Mouse (Mus musculus): ENCODE data around the gene Sell. TPM values are rescaled to one million over a fixed set of nuclear protein-coding genes. Genes with fewer than 3 reads are reported as not detected.

Gene Sell
- polyA plus RNA-seq, 1 experiment from 2014 or later, result 0.74 TPM

DNA sequence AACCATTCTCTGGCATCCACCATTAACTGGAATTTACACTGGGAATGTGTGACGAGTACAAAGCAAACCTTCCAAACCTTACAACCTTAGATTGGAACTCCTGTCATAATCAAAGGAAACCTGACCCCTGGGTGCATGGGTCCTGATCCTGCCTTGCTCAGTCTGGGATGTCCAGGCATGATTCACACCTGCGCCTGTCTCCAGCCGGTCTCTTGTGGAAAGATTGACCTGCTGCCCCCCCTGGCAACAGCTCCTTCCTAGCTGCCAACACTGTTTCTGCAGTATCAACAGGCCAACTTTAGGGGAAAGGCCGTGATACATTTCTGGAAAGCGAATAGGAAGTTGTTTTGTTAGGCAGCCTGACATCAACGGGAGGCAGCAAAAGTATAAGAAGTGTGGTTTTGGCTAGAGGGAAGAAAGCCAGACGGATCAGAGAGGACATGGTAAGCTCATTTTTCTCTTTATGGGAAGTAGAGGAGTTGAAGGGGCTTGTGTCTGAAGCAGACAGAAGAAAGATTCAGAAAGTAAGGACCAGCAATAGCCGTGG is 53.2 kb downstream of the Sell start, which contains the start of gene Selp:
Gene Selp (plus strand): TSS at position 318 of the 547 bp plus-strand sequence.
- Histone ChIP-seq H3K4me1 (0 out of 2 replicates have a peak, but pooled peaks cover 3% of the 10 kb centered on the region), H3K9me3 (no peaks in the 10 kb centered on the region), H3K27ac (no peak within 1 kb of the TSS), H3K9ac (no peak within 1 kb of the TSS), H3K27me3 (no peaks in the 10 kb centered on the region), H3K4me3 (no peak within 1 kb of the TSS), H3K36me3 (no peaks in the 10 kb centered on the region), H3K4me2 (no peak within 1 kb of the TSS)
- ATAC-seq (ENCODE audit: insufficient number of reproducible peaks, low FRiP score, low TSS enrichment, low read depth), result no peak
- 55% methylated on average over 8 of the region's 8 CpGs for WGBS

DNA sequence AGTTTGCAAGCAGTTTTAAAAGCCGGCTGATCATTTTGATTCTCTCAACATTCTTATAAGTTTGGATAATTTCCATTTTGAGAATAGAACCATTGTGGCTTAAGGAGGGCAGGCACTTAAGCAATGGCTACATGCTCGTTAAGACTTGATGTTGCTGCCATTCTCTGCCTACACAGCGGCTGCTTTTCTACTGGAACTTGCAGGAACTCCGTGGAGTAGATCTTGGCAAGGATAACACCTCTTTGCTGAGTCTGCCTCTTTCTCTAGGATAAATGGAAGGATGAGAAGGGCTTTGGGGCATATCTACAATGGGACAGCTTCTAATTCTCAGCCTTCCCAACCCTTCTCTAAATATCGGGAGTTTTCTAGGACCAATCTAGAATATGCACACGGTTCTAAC is 53.9 kb downstream of the Sell start:
- no peak overlapping the region for H3K4me3 ChIP-seq
- no peak overlapping the region for H3K27ac ChIP-seq
- no peak for ATAC-seq (ENCODE audit: insufficient number of reproducible peaks, low FRiP score, low TSS enrichment, low read depth)
- H3K4me2 ChIP-seq, result no peak overlapping the region
- no peaks in the 10 kb centered on the region for H3K9me3 ChIP-seq
- H3K9ac ChIP-seq, result no peak overlapping the region
- WGBS, result 81% methylated on average over 6 of the region's 6 CpGs
- H3K36me3 ChIP-seq, result no peaks in the 10 kb centered on the region
- H3K27me3 ChIP-seq, result no peaks in the 10 kb centered on the region
- H3K4me1 ChIP-seq, result 0 out of 2 replicates have a peak, but pooled peaks cover 3% of the 10 kb centered on the region

DNA sequence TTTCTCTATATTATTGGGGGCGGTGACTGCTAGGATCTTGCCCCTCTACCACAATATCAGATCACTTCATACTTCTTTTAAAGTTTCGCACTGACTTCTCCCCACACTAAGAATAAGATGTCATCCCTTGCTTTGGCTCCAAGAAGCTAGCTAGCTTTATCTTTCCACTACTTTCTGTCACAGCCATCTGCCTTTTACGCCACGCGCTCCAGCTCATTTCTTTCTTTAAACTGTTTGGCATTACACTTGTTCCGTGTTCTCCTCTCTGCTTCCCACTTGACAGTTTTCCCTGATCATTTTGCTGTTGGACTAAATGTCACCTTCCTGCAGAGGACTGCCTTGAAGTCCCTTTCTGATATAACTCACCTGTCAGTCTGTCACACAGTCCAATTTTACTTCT is 56.1 kb downstream of the Sell start:
- Histone ChIP-seq H3K27ac (no peak overlapping the region), H3K9ac (no peak overlapping the region), H3K4me3 (no peak overlapping the region), H3K36me3 (no peaks in the 10 kb centered on the region), H3K9me3 (no peaks in the 10 kb centered on the region), H3K4me2 (no peak overlapping the region), H3K4me1 (0 out of 2 replicates have a peak, but pooled peaks cover 3% of the 10 kb centered on the region), H3K27me3 (no peaks in the 10 kb centered on the region)
- ATAC-seq (ENCODE audit: insufficient number of reproducible peaks, low FRiP score, low TSS enrichment, low read depth), result no peak
- WGBS, result 89% methylated on average over 6 of the region's 6 CpGs

DNA sequence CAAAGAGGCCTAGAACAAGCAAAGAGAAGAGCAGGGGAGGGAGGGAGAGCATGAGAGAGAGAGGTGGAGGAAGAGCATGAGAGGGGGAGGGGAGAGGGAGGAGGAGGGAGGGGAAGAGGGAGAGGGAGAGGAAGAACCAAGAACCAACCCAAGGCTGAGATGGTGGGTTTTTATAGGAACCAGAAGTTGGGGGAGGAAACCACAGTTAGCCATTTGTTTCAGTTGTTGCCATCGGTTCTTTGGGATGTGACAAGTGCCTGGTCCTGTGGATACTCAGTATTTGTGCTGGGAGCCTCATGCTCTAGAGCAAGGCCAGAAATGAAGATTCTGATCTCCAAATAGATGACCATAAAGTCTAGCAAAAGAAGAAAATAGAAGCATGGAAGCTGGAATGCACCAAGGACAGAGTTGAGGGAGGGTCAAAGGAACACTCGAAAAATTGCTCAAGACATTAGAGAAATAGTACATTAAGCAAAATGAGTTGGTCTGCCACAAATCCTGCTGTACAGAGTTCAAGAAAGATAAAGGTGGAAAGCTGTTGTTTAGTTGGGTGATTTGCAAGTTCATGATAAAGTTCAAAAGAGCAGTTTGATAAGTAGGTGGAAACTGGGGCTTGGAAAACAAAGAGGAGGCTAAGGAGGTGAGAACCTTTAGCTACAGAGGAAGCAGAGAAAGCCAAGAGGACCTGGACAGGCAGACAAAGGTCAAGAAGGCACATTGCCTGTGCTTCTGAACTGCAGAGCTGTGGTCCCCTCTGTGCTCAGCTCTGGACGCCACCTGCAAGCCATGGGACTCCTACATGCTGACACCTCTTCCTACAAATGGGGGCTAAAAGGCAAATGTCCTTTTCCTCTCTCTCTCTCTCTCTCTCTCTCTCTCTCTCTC is 58.4 kb downstream of the Sell start:
- WGBS, result 73% methylated on average over 3 of the region's 3 CpGs
- no peak overlapping the region for H3K9ac ChIP-seq
- H3K36me3 ChIP-seq, result no peaks in the 10 kb centered on the region
- H3K9me3 ChIP-seq, result no peaks in the 10 kb centered on the region
- no peak for ATAC-seq (ENCODE audit: insufficient number of reproducible peaks, low FRiP score, low TSS enrichment, low read depth)
- no peak overlapping the region for H3K4me2 ChIP-seq
- H3K4me3 ChIP-seq, result no peak overlapping the region
- no peaks in the 10 kb centered on the region for H3K27me3 ChIP-seq
- no peak overlapping the region for H3K27ac ChIP-seq
- H3K4me1 ChIP-seq, result 0 out of 2 replicates have a peak, but pooled peaks cover under 1% of the 10 kb centered on the region

DNA sequence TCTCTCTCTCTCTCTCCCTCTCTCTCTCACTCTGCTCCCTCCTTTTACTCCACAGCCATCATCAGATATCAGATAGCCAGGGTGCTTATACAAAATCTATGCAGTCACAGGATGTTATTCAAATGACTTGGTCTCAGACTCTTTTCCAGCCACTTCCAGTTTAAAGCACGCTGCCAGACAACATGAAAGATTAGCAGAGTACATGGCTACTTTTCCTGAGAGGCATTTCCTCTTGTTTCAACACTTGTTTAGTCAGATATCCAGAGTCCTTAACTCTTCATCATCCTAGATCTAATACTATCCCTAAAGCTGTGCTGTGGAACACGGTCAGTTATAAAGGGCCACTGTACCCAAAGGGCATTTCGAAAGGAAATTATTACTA is 59.0 kb downstream of the Sell start:
- H3K4me1 ChIP-seq, result no peaks in the 10 kb centered on the region
- no peak for ATAC-seq (ENCODE audit: insufficient number of reproducible peaks, low FRiP score, low TSS enrichment, low read depth)
- no peak overlapping the region for H3K9ac ChIP-seq
- H3K36me3 ChIP-seq, result no peaks in the 10 kb centered on the region
- WGBS, result 85% methylated on average over 3 of the region's 3 CpGs
- H3K27me3 ChIP-seq, result no peaks in the 10 kb centered on the region
- H3K4me2 ChIP-seq, result no peak overlapping the region
- no peak overlapping the region for H3K4me3 ChIP-seq
- no peak overlapping the region for H3K27ac ChIP-seq
- H3K9me3 ChIP-seq, result no peaks in the 10 kb centered on the region

DNA sequence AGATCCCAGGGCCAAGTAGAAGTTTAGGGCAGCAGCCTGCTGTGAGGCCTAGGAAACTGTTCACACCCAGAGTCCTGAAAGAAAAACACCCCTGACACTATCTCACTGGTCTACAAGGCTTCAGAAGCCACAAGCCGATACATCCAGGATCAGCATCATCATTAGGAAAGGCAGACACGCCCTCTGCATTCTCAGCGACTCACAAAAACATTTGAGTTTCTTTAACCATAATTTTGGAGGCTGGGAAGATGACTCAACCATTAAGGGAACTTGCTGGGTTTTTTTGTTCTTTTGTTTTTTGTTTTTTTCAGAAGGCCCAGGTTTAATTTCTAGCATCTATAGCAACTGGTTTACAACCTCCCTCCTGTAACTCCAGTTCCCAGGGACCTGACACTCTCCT is 62.1 kb downstream of the Sell start:
- Histone ChIP-seq H3K36me3 (no peaks in the 10 kb centered on the region), H3K4me3 (no peak overlapping the region), H3K27ac (no peak overlapping the region), H3K27me3 (no peaks in the 10 kb centered on the region), H3K9me3 (no peaks in the 10 kb centered on the region), H3K4me2 (no peak overlapping the region), H3K9ac (no peak overlapping the region), H3K4me1 (no peaks in the 10 kb centered on the region)
- ATAC-seq (ENCODE audit: insufficient number of reproducible peaks, low FRiP score, low TSS enrichment, low read depth), result no peak
- 36% methylated on average over 3 of the region's 3 CpGs for WGBS

DNA sequence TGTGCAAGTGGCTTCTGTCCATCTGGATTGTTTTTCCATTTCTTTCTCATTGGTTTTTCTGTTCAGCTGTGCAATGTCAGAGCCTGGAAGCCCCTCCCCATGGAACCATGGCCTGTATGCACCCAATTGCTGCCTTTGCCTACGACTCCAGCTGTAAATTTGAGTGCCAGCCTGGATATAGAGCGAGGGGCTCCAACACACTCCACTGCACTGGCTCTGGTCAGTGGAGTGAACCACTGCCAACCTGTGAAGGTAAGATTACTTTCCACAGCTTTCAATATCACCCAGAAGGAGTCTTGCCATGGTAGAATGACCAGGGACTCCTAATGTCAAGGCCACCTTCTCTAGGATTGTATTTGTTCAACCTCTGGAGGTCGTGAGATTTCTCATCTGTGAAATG is 68.2 kb downstream of the Sell start:
- Histone ChIP-seq H3K4me3 (no peak overlapping the region), H3K27me3 (no peaks in the 10 kb centered on the region), H3K4me1 (no peaks in the 10 kb centered on the region), H3K9ac (no peak overlapping the region), H3K36me3 (no peaks in the 10 kb centered on the region), H3K27ac (no peak overlapping the region), H3K9me3 (no peaks in the 10 kb centered on the region), H3K4me2 (no peak overlapping the region)
- no peak for ATAC-seq (ENCODE audit: insufficient number of reproducible peaks, low FRiP score, low TSS enrichment, low read depth)
- 64% methylated on average over 3 of the region's 3 CpGs for WGBS

DNA sequence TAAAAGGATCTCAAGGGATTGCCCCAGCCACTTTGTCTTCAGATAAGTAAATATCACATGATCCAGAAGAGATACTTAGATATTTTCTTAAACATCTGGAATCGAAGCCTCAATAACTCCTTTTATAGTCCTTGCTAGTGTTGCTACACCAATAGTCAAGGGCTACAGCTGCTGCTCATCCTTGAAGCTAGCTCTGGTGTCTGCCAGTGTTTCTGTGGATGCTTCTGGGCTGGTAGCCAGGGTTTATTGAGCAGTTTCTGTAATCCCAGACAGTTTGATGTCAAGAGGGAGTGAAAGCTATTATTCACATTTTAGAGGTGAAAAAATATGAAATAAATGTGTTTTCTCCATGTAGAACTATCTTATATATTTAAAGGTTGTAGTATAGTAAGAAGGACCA is 70.8 kb downstream of the Sell start:
- ATAC-seq (ENCODE audit: insufficient number of reproducible peaks, low FRiP score, low TSS enrichment, low read depth), result no peak
- 71% methylated on average over 1 of the region's 1 CpGs for WGBS
- no peaks in the 10 kb centered on the region for H3K27me3 ChIP-seq

More for the DNA sequence above, 70.8 kb downstream of the Sell start:
- Histone ChIP-seq H3K4me2 (no peak overlapping the region), H3K4me3 (no peak overlapping the region), H3K9ac (no peak overlapping the region), H3K36me3 (no peaks in the 10 kb centered on the region), H3K4me1 (no peaks in the 10 kb centered on the region), H3K27ac (no peak overlapping the region), H3K9me3 (no peaks in the 10 kb centered on the region)

Other genes starting within 250 kb of the Sell start
- 15.6 and 18.4 TPM in 2 replicates for gene Scyl3, start 132.9 kb upstream of the Sell start, polyA plus RNA-seq (2015; fragmentation: Nextera tagmentation; extraction: Ambion mirVana)
- gene BC055324, start 67.2 kb upstream of the Sell start, polyA plus RNA-seq (2015; fragmentation: Nextera tagmentation; extraction: Ambion mirVana), result 16.2 and 17.4 TPM in 2 replicates
- 8.6 and 9.7 TPM in 2 replicates for gene Mettl18, start 67.1 kb upstream of the Sell start, polyA plus RNA-seq (2015; fragmentation: Nextera tagmentation; extraction: Ambion mirVana)
- 0.25 and 0.26 TPM in 2 replicates for gene Sele, start 13.7 kb upstream of the Sell start, polyA plus RNA-seq (2015; fragmentation: Nextera tagmentation; extraction: Ambion mirVana)
- 0.36 and 0.57 TPM in 2 replicates for gene Selp, start 53.3 kb downstream of the Sell start, polyA plus RNA-seq (2015; fragmentation: Nextera tagmentation; extraction: Ambion mirVana)
- gene F5, start 89.9 kb downstream of the Sell start, polyA plus RNA-seq (2015; fragmentation: Nextera tagmentation; extraction: Ambion mirVana), result 0.24 and 0.36 TPM in 2 replicates
- 11.6 and 11.9 TPM in 2 replicates for gene Slc19a2, start 187.1 kb downstream of the Sell start, polyA plus RNA-seq (2015; fragmentation: Nextera tagmentation; extraction: Ambion mirVana)
- gene Ccdc181, start 213.6 kb downstream of the Sell start, polyA plus RNA-seq (2015; fragmentation: Nextera tagmentation; extraction: Ambion mirVana), result 5.5 and 6.4 TPM in 2 replicates
- gene Nme7, start 242.1 kb downstream of the Sell start, polyA plus RNA-seq (2015; fragmentation: Nextera tagmentation; extraction: Ambion mirVana), result 30.3 and 31.4 TPM in 2 replicates
- 45.5 and 46.2 TPM in 2 replicates for gene Blzf1, start 245.5 kb downstream of the Sell start, polyA plus RNA-seq (2015; fragmentation: Nextera tagmentation; extraction: Ambion mirVana)